Mouse (Mus musculus): ENCODE measurements around the gene Cd19.

GRCm38 (mm10) chr7:126450641-126451040 lies 36.0 kb upstream of the Cd19 start:
- TF ChIP-seq CTCF (IDR thresholded peaks at IDR 0.05; ENCODE audit: low read depth) = no peak
- TF ChIP-seq EP300 (IDR thresholded peaks at IDR 0.05; ENCODE audit: low read depth) = no peak
